Mouse (Mus musculus) adrenal gland, postnatal 14 days (tissue): ENCODE measurements around the gene Dcp1a. TPM values are rescaled to one million over a fixed set of nuclear protein-coding genes. Genes with fewer than 3 reads are reported as not detected.
"Not testable (repeated sequence)": the region's sequence is repeated elsewhere in the genome, so short reads cannot be mapped to it uniquely, and the experiment has no call there.

ENCODE experiments used
- DNase-seq: peaks from one replicate; pipeline ENCODE4 v3.0.0; 2021; ENCODE audit warnings: mixed read lengths
- total RNA-seq: library from RNA; stranded (reverse); gene quantifications from 2 replicates; pipeline ENCODE4 v1.2.3, GENCODE M21; 2021

Dcp1a gene
- total RNA-seq, 1 experiment from 2014 or later, result 22.6 TPM

DNA sequence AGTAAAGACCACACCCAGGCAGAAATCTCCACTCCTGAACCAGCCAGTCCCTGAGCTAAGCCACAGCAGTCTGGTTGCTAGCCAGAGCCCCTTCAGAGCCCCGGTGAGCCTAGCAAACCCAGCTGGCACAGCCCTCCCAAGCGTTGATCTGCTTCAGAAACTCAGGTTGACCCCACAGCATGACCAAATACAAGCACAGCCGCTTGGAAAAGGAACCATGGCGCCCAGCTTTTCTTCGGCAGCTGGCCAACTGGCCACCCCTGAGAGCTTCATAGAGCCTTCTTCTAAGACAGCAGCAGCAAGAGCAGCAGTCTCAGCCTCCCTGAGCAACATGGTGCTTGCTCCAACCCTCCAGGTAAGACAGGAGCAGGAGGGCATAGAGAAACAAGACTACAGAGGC lies 40.0 kb downstream of the Dcp1a start:
- DNase-seq, result no peak

DNA sequence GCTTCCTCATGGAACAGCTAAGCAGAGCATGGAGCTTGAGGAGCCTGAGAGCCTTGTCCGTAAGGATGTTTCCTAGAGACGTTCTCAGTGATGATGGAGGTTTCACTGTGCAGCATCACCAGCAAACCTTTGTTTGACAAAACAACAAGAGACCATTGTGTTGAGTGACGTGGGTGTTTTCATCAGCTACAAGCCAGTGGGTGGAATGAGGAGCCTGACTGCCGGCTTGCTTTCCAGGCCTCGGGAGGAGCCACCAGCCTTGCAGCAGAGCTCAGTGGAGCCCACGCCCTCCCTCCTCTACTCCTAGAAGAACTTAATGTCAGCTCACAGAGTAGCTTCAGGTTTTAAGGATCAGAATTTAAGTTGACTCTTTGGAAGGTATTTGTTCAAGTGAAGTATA lies 44.0 kb downstream of the Dcp1a start:
- no peak for DNase-seq

- DNase-seq, result no peak
Measured at GRCm38 (mm10) chr14:30528392-30528791, 49.1 kb downstream of the Dcp1a start.

- DNase-seq, result no peak
Measured at GRCm38 (mm10) chr14:30528961-30529360, 49.6 kb downstream of the Dcp1a start.

GRCm38 (mm10) chr14:30529454-30529853 lies 50.1 kb downstream of the Dcp1a start:
- no peak for DNase-seq

GRCm38 (mm10) chr14:30530726-30531269 lies 51.5 kb downstream of the Dcp1a start:
- DNase-seq, result no peak

- DNase-seq, result peak; percentile 40
Measured at GRCm38 (mm10) chr14:30531431-30531830, 52.1 kb downstream of the Dcp1a start.

DNA sequence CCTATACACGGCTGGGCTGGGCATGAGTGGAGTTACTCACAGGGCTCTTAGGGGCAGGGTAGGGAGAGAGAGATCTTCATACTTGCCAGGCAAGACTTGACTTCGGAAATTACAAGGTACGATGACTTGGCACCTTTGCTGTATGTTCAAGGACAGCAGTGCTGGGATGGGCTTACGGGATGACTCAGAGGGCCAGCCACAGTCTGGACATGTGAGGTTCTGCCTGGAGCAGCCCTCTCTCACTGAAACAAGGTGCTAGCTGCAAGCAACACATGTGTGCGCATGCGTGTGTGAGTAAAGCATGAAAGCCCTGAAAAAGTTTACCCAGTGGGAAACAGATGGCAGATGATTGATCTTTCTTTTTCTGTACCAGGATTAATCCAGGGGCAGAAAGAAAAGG lies 52.6 kb downstream of the Dcp1a start:
- DNase-seq, result peak; percentile 64

DNA sequence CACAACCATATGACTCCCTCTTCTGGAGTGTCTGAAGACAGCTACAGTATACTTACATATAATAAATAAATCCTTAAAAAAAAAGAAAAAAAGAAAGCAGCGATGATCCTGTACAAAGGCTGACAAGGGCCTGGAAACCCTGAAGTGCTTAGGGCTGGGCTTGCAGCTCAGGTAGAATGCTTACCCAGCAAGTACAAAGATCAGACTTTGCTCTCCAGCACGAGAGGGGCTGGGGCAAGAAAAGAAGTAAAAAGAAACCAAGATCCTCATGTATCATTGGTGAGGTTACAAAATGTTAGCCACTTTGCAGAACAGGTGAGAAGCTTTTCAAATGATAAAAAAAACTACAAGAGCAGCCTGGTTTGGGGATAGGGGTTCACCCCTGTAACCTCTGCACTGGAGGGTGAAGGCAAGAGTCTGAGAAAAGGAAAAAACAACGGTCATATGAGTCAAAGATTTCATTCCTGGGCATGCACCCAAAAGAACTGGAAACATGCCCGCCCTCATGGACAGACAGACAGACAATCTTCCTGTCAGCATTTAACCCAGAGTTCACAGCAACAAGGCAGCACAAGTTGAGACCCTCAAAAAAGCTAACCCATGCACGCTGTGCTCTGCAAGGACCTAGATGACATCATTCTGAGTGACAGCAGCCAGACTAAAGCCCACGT lies 54.6 kb downstream of the Dcp1a start:
- peak; percentile 73 for DNase-seq

DNA sequence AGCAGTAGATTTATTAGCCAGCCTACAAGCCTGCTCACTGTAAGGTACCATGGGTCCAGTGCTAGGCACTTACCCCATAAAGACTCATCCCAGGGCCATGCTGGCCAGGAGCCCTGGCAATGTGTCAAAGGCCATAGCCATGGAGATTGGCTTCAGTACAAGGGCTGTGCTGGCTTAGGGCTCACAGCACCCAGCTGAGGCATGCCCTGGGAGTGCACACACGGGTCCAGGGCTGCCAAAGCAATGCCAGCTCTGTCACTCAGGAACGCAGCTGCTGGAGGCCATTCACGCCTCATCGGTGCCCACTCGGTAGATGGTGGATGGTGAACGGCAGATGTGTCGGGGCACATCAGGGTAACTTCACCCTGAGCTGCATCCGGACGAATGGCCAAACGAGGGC lies 62.2 kb downstream of the Dcp1a start:
- DNase-seq, result peak; percentile 96

DNA sequence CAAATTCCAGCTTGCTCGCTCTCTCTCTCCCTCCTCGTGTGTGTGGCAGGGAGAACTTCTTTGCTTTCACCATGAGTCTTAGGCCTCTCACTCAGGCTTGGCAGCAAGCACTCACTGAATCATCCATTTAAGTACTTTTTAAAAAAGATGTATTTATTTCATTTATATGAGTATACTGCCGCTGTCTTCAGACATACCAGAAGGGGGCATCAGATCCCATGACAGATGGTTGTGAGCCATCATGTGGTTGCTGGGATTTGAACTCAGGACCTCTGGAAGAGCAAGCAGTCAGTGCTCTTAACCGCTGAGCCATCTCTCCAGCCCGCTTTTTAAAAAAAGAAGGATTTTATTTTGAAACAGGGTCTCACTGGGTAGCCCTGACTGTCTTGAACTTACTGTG lies 64.0 kb downstream of the Dcp1a start:
- DNase-seq, result not testable (repeated sequence)

GRCm38 (mm10) chr14:30548131-30548720 lies 68.9 kb downstream of the Dcp1a start, which contains the start of gene Tkt:
TSS of gene Tkt (plus strand) at chr14:30548359.
- peak; percentile 90 for DNase-seq

GRCm38 (mm10) chr14:30548965-30549776 lies 69.8 kb downstream of the Dcp1a start:
- peak; percentile 99 for DNase-seq

- DNase-seq, result no peak
Measured at GRCm38 (mm10) chr14:30549777-30550149, 70.4 kb downstream of the Dcp1a start.

DNA sequence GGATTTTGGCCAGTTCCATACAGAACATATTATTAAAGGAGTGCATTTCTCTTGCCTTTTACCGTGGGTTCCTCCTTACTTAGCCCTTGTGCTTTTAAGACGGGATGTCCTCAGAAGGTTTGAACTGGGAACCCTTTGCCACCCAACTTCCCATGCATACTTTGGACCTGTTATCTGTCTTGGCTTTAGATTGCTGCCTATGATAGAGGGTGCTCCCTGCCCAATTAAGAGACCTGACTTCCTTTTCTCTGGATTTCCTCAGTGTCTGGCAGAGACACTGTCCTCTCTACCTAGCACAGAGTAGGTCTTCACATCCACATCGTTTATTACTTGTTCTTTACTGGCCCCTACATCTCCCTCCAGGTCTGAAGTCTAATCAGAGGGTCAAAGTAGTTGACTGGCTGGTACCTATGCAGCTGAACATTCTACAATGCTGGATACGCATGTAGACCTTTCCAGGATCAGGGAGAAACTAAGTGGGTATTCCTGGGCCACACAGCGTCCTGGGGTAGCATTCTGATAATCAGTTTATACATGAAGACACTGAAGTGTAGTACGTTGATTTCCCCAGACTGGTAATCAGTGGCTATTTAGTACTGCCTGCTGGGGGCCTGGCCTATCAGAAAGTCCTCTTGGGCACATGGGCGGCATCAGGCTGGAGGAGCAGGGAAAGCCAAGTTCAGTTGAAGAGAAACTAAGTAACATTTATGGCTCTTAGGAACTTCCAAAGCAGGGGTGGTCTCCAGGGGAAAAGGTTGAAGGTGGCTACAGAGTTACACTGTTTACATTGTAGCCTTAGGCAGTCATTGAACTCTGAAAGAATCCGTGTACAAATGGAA lies 71.1 kb downstream of the Dcp1a start:
- DNase-seq, result no peak

- no peak for DNase-seq
Measured at GRCm38 (mm10) chr14:30551509-30551908, 72.2 kb downstream of the Dcp1a start.

GRCm38 (mm10) chr14:30551981-30552380 lies 72.6 kb downstream of the Dcp1a start:
- no peak for DNase-seq

DNA sequence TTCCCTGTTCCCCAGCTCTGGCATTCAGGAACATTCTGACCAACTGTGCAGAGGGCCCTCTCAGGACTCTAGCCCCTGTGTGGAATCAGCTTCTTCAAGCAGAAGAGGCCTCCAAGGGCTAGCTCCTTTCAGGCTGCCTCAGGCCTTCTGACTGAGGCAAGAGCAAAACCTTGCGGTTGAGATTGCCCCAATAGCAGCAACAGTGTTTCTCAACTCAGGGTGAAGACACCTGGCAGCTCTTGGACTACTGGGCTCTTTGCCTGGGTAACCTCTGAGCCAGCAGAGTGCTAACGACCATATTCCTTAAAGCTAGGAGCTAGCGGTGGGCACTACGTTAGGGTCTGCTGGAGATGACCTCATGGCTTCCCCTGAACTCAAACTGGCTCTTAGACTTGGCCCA lies 73.8 kb downstream of the Dcp1a start:
- peak; percentile 73 for DNase-seq

GRCm38 (mm10) chr14:30556651-30557050 lies 77.3 kb downstream of the Dcp1a start:
- no peak for DNase-seq

DNA sequence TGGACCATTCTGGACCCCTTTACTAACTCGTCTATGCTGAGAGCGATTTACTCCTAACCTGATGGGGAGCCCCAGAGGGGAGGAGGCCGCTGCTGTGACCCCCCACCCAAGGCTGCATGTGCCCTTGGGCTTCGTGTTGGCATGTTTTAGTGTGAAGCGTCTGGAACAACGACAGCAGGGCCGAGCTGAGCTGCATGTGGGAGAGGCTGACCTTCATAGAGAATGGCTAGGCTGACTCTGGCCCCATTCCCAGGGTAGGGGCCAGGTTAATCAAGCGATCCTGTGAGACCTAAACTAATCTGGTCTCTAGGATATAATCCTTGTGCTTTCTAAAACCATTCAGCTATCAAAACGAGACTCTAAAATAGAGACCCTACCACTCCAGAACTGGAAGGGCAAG lies 78.4 kb downstream of the Dcp1a start:
- DNase-seq, result peak; percentile 59

DNA sequence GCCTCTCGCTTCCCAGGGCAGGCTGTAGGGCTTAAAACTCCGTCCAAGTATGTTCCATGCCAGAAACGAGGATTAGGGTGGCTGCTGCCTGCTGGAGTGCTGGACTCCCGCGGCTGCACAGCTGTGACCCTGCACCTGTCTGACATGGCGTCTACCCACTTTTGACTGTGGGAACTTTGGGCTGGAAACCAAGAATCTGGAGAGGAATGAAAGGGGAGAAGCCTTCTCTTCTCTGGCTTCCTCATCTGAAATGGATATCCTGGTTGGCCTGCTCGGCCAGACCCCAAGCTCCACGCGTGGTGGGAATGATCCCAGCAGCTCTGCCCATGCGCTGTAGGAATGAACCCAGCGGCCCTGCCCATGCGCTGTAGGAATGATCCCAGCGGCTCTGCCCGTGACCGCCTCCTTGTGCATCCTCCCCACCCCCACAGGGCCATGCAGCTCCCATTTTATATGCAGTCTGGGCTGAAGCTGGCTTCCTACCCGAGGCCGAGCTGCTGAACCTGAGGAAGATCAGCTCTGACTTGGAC lies 80.1 kb downstream of the Dcp1a start:
- no peak for DNase-seq
